ENCODE assay signal across 12 mouse cellular contexts in genomic region chr3:96963088-96964034, GRCm38 (mm10). TPM values are rescaled to one million over a fixed set of nuclear protein-coding genes. Genes with fewer than 3 reads are reported as not detected.
DNase-seq lines count a peak whose midpoint lies in the region; ATAC-seq and TF ChIP-seq lines count a peak whose summit lies in the region.
"Had no signal": no experiment of that assay in that cellular context is flagged by ENCODE, and none has a peak within 500 bp of the region (broad histone marks: within the 10 kb centered on the region; RNA-seq: fewer than 3 reads in every experiment).

No protein-coding gene starts in this region.

- peak; percentile 56 for ATAC-seq in hindbrain, postnatal 0 days
- peak; percentile 31; the same call in 1 of the 2 replicates for ATAC-seq in neural tube, embryonic 15.5 days (ENCODE audit: low FRiP score)
- no peak for ATAC-seq in heart, embryonic 11.5 days (replicated peaks; ENCODE audit: insufficient number of reproducible peaks, low FRiP score, low TSS enrichment)

- peak; percentile 18 for DNase-seq in cerebellum, adult 8-10 months
- DNase-seq in cerebellum, adult 9-11 months, result no peak
- DNase-seq in right cerebral cortex, postnatal 10 days (ENCODE audit: low spot score in 2 of 2), result peak; percentile 48 to 50
- no peak for DNase-seq in right cerebral cortex, postnatal 4 days
- DNase-seq in hindbrain, postnatal 0 days (ENCODE audit: low spot score), result peak; percentile 56
- no peak for DNase-seq in urinary bladder, postnatal 25 days (ENCODE audit: low spot score)
- DNase-seq: kidney, postnatal 4 days; thymus, adult 2 months had no signal

- H3K4me2 ChIP-seq in hindbrain, postnatal 0 days (ENCODE audit: low read depth, low read length), result no peak overlapping the region
- no peak overlapping the region for H3K4me2 ChIP-seq in neural tube, embryonic 15.5 days
- H3K4me2 ChIP-seq in heart, embryonic 11.5 days, result no peak overlapping the region
- H3K4me2 ChIP-seq: limb, embryonic 12.5 days had no signal

- WGBS in hindbrain, postnatal 0 days, result 51% methylated on average over 12 of the region's 12 CpGs
- WGBS in neural tube, embryonic 15.5 days, result 50% methylated on average over 12 of the region's 12 CpGs
- WGBS in heart, embryonic 11.5 days (ENCODE audit: insufficient replicate concordance), result 70% methylated on average over 12 of the region's 12 CpGs

- no peaks in the 10 kb centered on the region for H3K4me1 ChIP-seq in hindbrain, postnatal 0 days (ENCODE audit: insufficient read depth, low read length)
- peaks cover 11% of the 10 kb centered on the region for H3K4me1 ChIP-seq in neural tube, embryonic 15.5 days
- peaks cover 8% of the 10 kb centered on the region for H3K4me1 ChIP-seq in heart, embryonic 11.5 days (ENCODE audit: control insufficient read depth, insufficient read depth, low read length)

- no peak overlapping the region for H3K27ac ChIP-seq in hindbrain, postnatal 0 days
- H3K27ac ChIP-seq in neural tube, embryonic 15.5 days (replicated peaks), result no peak overlapping the region
- no peak overlapping the region for H3K27ac ChIP-seq in heart, embryonic 11.5 days (ENCODE audit: low read depth, low read length)
- H3K27ac ChIP-seq: limb, embryonic 12.5 days had no signal

- no peaks in the 10 kb centered on the region for H3K9me3 ChIP-seq in hindbrain, postnatal 0 days (ENCODE audit: low read length)
- H3K9me3 ChIP-seq in neural tube, embryonic 15.5 days (replicated peaks), result no peaks in the 10 kb centered on the region
- H3K9me3 ChIP-seq in heart, embryonic 11.5 days (replicated peaks; ENCODE audit: control insufficient read depth, low read length), result no peaks in the 10 kb centered on the region
- H3K9me3 ChIP-seq: limb, embryonic 12.5 days had no signal

- H3K9ac ChIP-seq in hindbrain, postnatal 0 days (replicated peaks; ENCODE audit: low read length), result no peak overlapping the region
- no peak overlapping the region for H3K9ac ChIP-seq in neural tube, embryonic 15.5 days (replicated peaks)
- no peak overlapping the region for H3K9ac ChIP-seq in heart, embryonic 11.5 days (ENCODE audit: low read depth, low read length)
- H3K9ac ChIP-seq: limb, embryonic 12.5 days had no signal

- no peaks in the 10 kb centered on the region for H3K36me3 ChIP-seq in hindbrain, postnatal 0 days (ENCODE audit: insufficient read depth, low read length)
- H3K36me3 ChIP-seq in neural tube, embryonic 15.5 days, result no peaks in the 10 kb centered on the region
- no peaks in the 10 kb centered on the region for H3K36me3 ChIP-seq in heart, embryonic 11.5 days (ENCODE audit: control insufficient read depth, insufficient read depth, low read length)
- H3K36me3 ChIP-seq: limb, embryonic 12.5 days had no signal

- no peak for TF ChIP-seq CTCF in hindbrain, postnatal 0 days (IDR thresholded peaks at IDR 0.05; ENCODE audit: low read depth)

- no peaks in the 10 kb centered on the region for H3K27me3 ChIP-seq in hindbrain, postnatal 0 days (ENCODE audit: insufficient read depth, low read length)
- no peaks in the 10 kb centered on the region for H3K27me3 ChIP-seq in neural tube, embryonic 15.5 days (replicated peaks)
- H3K27me3 ChIP-seq in heart, embryonic 11.5 days (ENCODE audit: control insufficient read depth, insufficient read depth, low read length), result no peaks in the 10 kb centered on the region

- no peak overlapping the region for H3K4me3 ChIP-seq in hindbrain, postnatal 0 days (ENCODE audit: low read length)
- no peak overlapping the region for H3K4me3 ChIP-seq in neural tube, embryonic 15.5 days (replicated peaks)
- H3K4me3 ChIP-seq in heart, embryonic 11.5 days (ENCODE audit: low read depth, low read length), result no peak overlapping the region
- H3K4me3 ChIP-seq: limb, embryonic 12.5 days had no signal

RNA-seq across cellular contexts. Expression of gene Gja8, which starts 37.5 kb away (rescaled TPM):
- total RNA-seq in hindbrain, postnatal 0 days (2014; rRNA removed), result not detected in 2 replicates
- polyA plus RNA-seq in hindbrain, postnatal 0 days (2015; fragmentation: Nextera tagmentation; extraction: Ambion mirVana), result 0.04 and 0.05 TPM in 2 replicates
- 0.03 and 0.05 TPM in 2 replicates for polyA plus RNA-seq in neural tube, embryonic 15.5 days (2015; fragmentation: Nextera tagmentation; extraction: Ambion mirVana)
- not detected in 2 replicates for polyA plus RNA-seq in heart, embryonic 11.5 days (2014; fragmentation: Nextera tagmentation; extraction: Ambion mirVana)
- polyA plus RNA-seq: limb, embryonic 12.5 days; lung, embryonic 16.5 days had no signal

RNA-seq across cellular contexts. Expression of gene Gpr89, which starts 58.2 kb away (rescaled TPM):
- total RNA-seq in hindbrain, postnatal 0 days (2014; rRNA removed), result 20.4 and 40.3 TPM in 2 replicates
- 34.9 and 41.8 TPM in 2 replicates for polyA plus RNA-seq in hindbrain, postnatal 0 days (2015; fragmentation: Nextera tagmentation; extraction: Ambion mirVana)
- polyA plus RNA-seq in neural tube, embryonic 15.5 days (2015; fragmentation: Nextera tagmentation; extraction: Ambion mirVana), result 37.7 and 39.2 TPM in 2 replicates
- 33.1 and 35.9 TPM in 2 replicates for polyA plus RNA-seq in heart, embryonic 11.5 days (2014; fragmentation: Nextera tagmentation; extraction: Ambion mirVana)

RNA-seq across cellular contexts. Expression of gene Gja5, which starts 58.9 kb away (rescaled TPM):
- total RNA-seq in hindbrain, postnatal 0 days (2014; rRNA removed), result 1.2 and 2.6 TPM in 2 replicates
- 1.2 and 1.3 TPM in 2 replicates for polyA plus RNA-seq in hindbrain, postnatal 0 days (2015; fragmentation: Nextera tagmentation; extraction: Ambion mirVana)
- 3.0 and 4.4 TPM in 2 replicates for polyA plus RNA-seq in neural tube, embryonic 15.5 days (2015; fragmentation: Nextera tagmentation; extraction: Ambion mirVana)
- 34.7 and 65.9 TPM in 2 replicates for polyA plus RNA-seq in heart, embryonic 11.5 days (2014; fragmentation: Nextera tagmentation; extraction: Ambion mirVana)

Comparison
In these comparisons a context has a peak if more than half of its experiments do, and no peak if none do; other contexts are left out.
1. DNase-seq: peak in cerebellum, adult 8-10 months (single experiment), right cerebral cortex, postnatal 10 days (2 of 2) and hindbrain, postnatal 0 days (single experiment); none in cerebellum, adult 9-11 months (single experiment), right cerebral cortex, postnatal 4 days (single experiment) and urinary bladder, postnatal 25 days (single experiment).